Mouse (Mus musculus) liver, adult 2 months (tissue): ENCODE results near the gene Syt17. TPM values are rescaled to one million over a fixed set of nuclear protein-coding genes. Genes with fewer than 3 reads are reported as not detected.
A peak's percentile ranks its signal among the peaks of the same experiment; 100 is the strongest.

Experiments
- DNase-seq: peaks from one replicate; pipeline ENCODE4 v3.0.0-alpha.2; 2011; ENCODE audit warnings: low read depth, low spot score; ENCODE audit errors: extremely low read depth
- H3K27ac ChIP-seq: fragments of 200-500 bp; replicated peaks from 2 replicates; pipeline ENCODE4 v1.5.1; 2012; ENCODE audit warnings: low read depth, mild to moderate bottlenecking, control low read depth, inconsistent platforms, low read length; ENCODE audit not compliant: insufficient read depth
- H3K27me3 ChIP-seq: fragments of 200-500 bp; 2 replicates; pipeline ENCODE4 v1.6.1; 2012; ENCODE audit warnings: mild to moderate bottlenecking, moderate library complexity, low read length, inconsistent platforms; ENCODE audit not compliant: control insufficient read depth, insufficient read depth
- H3K36me3 ChIP-seq: fragments of 200-500 bp; 2 replicates; pipeline ENCODE4 v1.6.1; 2012; ENCODE audit warnings: low read length, inconsistent platforms; ENCODE audit not compliant: control insufficient read depth, insufficient read depth
- H3K4me1 ChIP-seq: fragments of 200-500 bp; 2 replicates; pipeline ENCODE4 v1.6.1; 2011; ENCODE audit warnings: low read length; ENCODE audit not compliant: control insufficient read depth, insufficient read depth
- H3K4me3 ChIP-seq: fragments of 200-500 bp; 2 replicates; pipeline ENCODE4 v1.5.1; 2011; ENCODE audit warnings: low read depth, mild to moderate bottlenecking, control low read depth, low read length, moderate library complexity; ENCODE audit not compliant: insufficient read depth
- H3K79me2 ChIP-seq: fragments of 200-500 bp; 2 replicates; pipeline ENCODE4 v1.6.1; 2012; ENCODE audit warnings: inconsistent platforms, mild to moderate bottlenecking, low read length, moderate library complexity; ENCODE audit not compliant: control insufficient read depth, insufficient read depth
- H3K9ac ChIP-seq: fragments of 200-500 bp; 2 replicates; pipeline ENCODE4 v1.6.1; 2012; ENCODE audit warnings: low read depth, mild to moderate bottlenecking, control low read depth, inconsistent platforms, low read length
- CTCF ChIP-seq: fragments of 200-500 bp; IDR thresholded peaks from 2 replicates; pipeline ENCODE4 v1.5.1; 2011; ENCODE audit warnings: low read depth, low read length, control low read depth
- POLR2A ChIP-seq: fragments of 200-500 bp; IDR thresholded peaks from 2 replicates; pipeline ENCODE4 v1.6.1; 2011; ENCODE audit warnings: low read length, control low read depth; ENCODE audit not compliant: insufficient read depth; ENCODE audit errors: extremely low read depth
- WGBS: fragments of 180-500 bp; shearing (Covaris S2); methylation state at CpG from one replicate; pipeline ENCODE4 v1.1.7; 2018; 5-methylcytosine and 5-hydroxymethylcytosine counted together
- polyA plus RNA-seq: library from polyadenylated mRNA; depleted of rRNA; stranded (reverse); fragments of >200 nt; gene quantifications from 2 replicates; pipeline ENCODE4 v1.2.3, GENCODE M21; 2012
- total RNA-seq: library from RNA; depleted of rRNA; stranded (reverse); fragments of >200 nt; gene quantifications from 2 replicates; pipeline ENCODE4 v1.2.3, GENCODE M21; 2014

The Syt17 gene
- total and polyA plus RNA-seq, 2 experiments, result not detected

DNA sequence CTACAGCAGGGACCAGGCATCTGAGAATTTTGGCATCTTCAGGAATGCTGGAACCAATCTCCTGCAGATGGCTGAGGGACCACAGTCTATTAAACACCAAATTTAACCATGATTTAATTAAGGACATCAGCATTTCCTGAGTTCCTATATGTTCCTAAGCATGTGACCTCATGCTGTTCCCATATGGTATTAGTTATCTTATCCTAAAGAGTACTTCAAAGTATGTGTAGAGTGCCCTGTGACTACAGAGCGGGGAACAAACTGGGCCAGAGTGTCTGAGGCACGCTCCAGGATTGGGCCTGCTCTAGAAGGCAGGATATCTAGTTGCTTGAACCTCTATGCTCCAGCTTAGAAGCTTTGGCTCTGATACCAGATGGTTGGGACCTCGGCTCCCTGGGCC, 82.1 kb downstream of the Syt17 start:
- Histone ChIP-seq H3K36me3 (no peaks in the 10 kb centered on the region), H3K27me3 (no peaks in the 10 kb centered on the region)
- 78% methylated on average over 3 of the region's 3 CpGs for WGBS

DNA sequence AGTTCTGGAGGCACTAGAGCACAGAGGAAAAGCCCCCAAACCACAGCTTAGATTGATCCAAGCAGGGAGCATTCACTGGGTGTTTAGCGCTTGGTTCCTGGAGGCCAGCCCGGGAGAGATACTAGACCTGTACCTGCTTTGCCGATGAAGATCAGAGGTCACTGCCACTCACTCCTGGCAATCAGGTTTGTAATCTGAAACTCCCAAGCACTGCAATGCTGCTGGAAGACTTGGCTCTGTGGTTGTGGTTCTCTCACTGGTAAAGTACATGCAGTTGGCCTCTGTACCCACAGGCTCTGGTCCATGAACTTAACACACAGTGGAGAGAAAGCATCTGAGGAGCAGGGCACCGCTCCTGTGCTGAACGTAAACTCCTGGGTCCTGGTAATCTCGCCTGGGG, 82.8 kb downstream of the Syt17 start:
- H3K79me2 ChIP-seq, result no peaks in the 10 kb centered on the region
- no peak overlapping the region for H3K9ac ChIP-seq
- TF ChIP-seq CTCF, result no peak
- no peak for TF ChIP-seq POLR2A
- WGBS, result 24% methylated on average over 6 of the region's 6 CpGs
- peak; percentile 97 for DNase-seq
- H3K27ac ChIP-seq, result no peak overlapping the region
- no peaks in the 10 kb centered on the region for H3K27me3 ChIP-seq
- H3K4me3 ChIP-seq, result no peak overlapping the region
- no peaks in the 10 kb centered on the region for H3K36me3 ChIP-seq
- peaks cover 3% of the 10 kb centered on the region for H3K4me1 ChIP-seq

More for the DNA sequence above, 82.1 kb downstream of the Syt17 start:
- peaks cover 3% of the 10 kb centered on the region for H3K4me1 ChIP-seq
- H3K9ac ChIP-seq, result no peak overlapping the region
- no peak for DNase-seq
- H3K79me2 ChIP-seq, result no peaks in the 10 kb centered on the region
- TF ChIP-seq CTCF (no peak), POLR2A (no peak)
- no peak overlapping the region for H3K27ac ChIP-seq
- no peak overlapping the region for H3K4me3 ChIP-seq

GRCm38 (mm10) chr7:118364353-118365007, 83.5 kb downstream of the Syt17 start:
- 40% methylated on average over 7 of the region's 7 CpGs for WGBS
- no peaks in the 10 kb centered on the region for H3K79me2 ChIP-seq

DNA sequence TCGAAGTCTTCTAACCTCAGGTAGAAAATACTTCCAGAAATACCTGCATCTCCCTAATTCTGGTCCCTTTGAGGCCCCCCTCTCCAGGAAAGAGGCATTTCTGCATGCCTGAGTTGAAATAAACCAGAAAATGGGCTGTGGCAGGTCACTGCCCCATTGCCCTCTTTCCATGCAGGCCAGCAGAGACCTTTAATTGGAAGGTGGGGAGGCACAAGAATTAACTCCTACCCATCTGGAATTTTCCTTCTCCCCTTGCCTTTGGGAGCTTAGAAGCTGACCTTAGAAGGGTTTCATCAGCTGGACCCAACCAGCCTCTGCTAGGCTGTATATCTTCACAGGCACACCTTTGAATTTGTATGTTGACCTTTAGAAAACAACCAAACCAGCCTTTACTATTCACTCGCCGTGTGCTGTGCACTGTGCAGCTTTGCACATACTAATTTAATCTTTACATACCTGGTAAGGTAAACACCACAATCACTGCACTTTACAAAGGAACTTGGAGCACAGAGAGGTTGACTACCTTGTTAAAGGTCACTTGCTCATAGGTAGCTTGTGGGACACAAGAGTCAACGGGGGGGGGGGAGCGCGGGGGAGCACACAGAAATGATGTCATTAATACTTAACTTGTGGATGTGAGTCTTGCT, 84.3 kb downstream of the Syt17 start:
- Histone ChIP-seq H3K9ac (no peak overlapping the region), H3K27ac (no peak overlapping the region), H3K27me3 (no peaks in the 10 kb centered on the region), H3K4me1 (peaks cover 11% of the 10 kb centered on the region), H3K4me3 (no peak overlapping the region), H3K36me3 (no peaks in the 10 kb centered on the region), H3K79me2 (no peaks in the 10 kb centered on the region)
- TF ChIP-seq CTCF, result no peak
- no peak for TF ChIP-seq POLR2A
- WGBS, result 61% methylated on average over 6 of the region's 6 CpGs
- no peak for DNase-seq

More at GRCm38 (mm10) chr7:118364353-118365007, 83.5 kb downstream of the Syt17 start:
- Histone ChIP-seq H3K4me1 (peaks cover 7% of the 10 kb centered on the region), H3K9ac (no peak overlapping the region), H3K27ac (no peak overlapping the region), H3K27me3 (no peaks in the 10 kb centered on the region), H3K36me3 (no peaks in the 10 kb centered on the region), H3K4me3 (no peak overlapping the region)
- TF ChIP-seq CTCF, result peak; percentile 27
- TF ChIP-seq POLR2A, result no peak
- no peak for DNase-seq

DNA sequence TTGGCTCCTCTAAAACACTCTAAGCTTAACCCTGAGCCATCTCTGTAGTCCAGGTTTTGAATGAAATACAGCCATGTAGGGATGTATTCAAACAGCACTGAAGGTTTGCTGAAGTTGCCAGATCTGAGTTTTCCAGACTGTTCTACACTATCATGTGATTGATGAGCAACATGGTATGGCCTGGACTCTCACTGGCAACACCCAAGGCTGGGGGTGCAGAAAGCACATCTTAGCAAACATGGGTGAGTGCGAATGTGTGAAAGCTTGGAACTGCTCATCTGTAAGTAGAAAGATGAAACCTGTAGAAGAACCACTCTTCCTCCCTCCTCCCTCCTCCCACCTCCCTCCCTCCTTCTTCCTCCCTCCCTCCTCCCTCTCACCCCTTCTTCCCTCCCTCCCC, 85.1 kb downstream of the Syt17 start:
- no peak overlapping the region for H3K9ac ChIP-seq
- DNase-seq, result no peak
- H3K27ac ChIP-seq, result no peak overlapping the region
- 91% methylated on average over 1 of the region's 1 CpGs for WGBS
- H3K27me3 ChIP-seq, result no peaks in the 10 kb centered on the region
- no peaks in the 10 kb centered on the region for H3K36me3 ChIP-seq
- no peaks in the 10 kb centered on the region for H3K79me2 ChIP-seq
- TF ChIP-seq POLR2A (no peak), CTCF (no peak)
- peaks cover 11% of the 10 kb centered on the region for H3K4me1 ChIP-seq
- H3K4me3 ChIP-seq, result no peak overlapping the region

DNA sequence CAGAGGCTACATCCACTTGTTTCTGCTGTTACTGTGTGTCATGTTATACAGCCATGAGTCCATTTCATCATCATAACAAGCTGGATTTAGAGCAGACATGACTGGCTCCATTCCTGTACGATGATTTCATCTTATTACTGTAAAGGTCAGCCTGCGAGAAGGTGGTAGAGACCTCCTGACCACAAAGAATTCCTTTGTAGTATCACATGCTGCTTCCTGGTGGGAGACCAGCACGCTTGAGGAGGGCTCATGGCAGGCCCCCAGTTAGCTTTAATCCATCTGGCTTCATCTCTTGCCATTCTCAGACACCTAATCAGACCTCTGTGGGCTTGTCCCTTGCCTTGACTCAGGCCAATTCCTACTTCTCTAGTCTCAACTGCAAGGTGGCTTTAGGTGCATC, 85.8 kb downstream of the Syt17 start:
- Histone ChIP-seq H3K27me3 (no peaks in the 10 kb centered on the region), H3K9ac (no peak overlapping the region), H3K4me3 (no peak overlapping the region), H3K36me3 (no peaks in the 10 kb centered on the region), H3K27ac (no peak overlapping the region), H3K4me1 (peaks cover 11% of the 10 kb centered on the region), H3K79me2 (no peaks in the 10 kb centered on the region)
- DNase-seq, result no peak
- no peak for TF ChIP-seq POLR2A
- no peak for TF ChIP-seq CTCF
- WGBS, result 63% methylated on average over 3 of the region's 3 CpGs
